Mouse (Mus musculus) testis, adult 2 months (tissue): ENCODE data around the gene Tgfa.

ENCODE experiments used
- CTCF ChIP-seq: fragments of 200-500 bp; IDR thresholded peaks from 2 replicates; pipeline ENCODE4 v1.5.1; 2012; ENCODE audit warnings: low read depth, mild to moderate bottlenecking, inconsistent platforms, low read length, moderate library complexity; ENCODE audit not compliant: control insufficient read depth, insufficient read depth, insufficient replicate concordance
- POLR2A ChIP-seq: fragments of 200-500 bp; IDR thresholded peaks from 2 replicates; pipeline ENCODE4 v1.6.1; 2012; ENCODE audit warnings: low read depth, mild to moderate bottlenecking, inconsistent platforms, low read length, moderate library complexity; ENCODE audit not compliant: control insufficient read depth

GRCm38 (mm10) chr6:86166426-86166825 lies 28.6 kb upstream of the Tgfa start:
- TF ChIP-seq POLR2A = no peak
- no peak for TF ChIP-seq CTCF
